Mouse (Mus musculus) forebrain, embryonic 16.5 days (tissue): ENCODE results near the gene Aff4. TPM values are rescaled to one million over a fixed set of nuclear protein-coding genes. Genes with fewer than 3 reads are reported as not detected.
A peak's percentile ranks its signal among the peaks of the same experiment; 100 is the strongest.
"Not testable (repeated sequence)": the region's sequence is repeated elsewhere in the genome, so short reads cannot be mapped to it uniquely, and the experiment has no call there.

Experiments used
- ATAC-seq: fragments of 200-750 bp; cut with Nextera tagmentation; 2 replicates; pipeline ENCODE4 v1.8.0; 2017; ENCODE audit warnings: mild to moderate bottlenecking, moderate library complexity
- H3K27ac ChIP-seq: fragments of 300-500 bp; sonication (generic); 2 replicates; pipeline ENCODE4 v1.5.1; 2014; ENCODE audit warnings: low read length, control low read depth
- H3K27me3 ChIP-seq: fragments of 300-500 bp; sonication (generic); replicated peaks from 2 replicates; pipeline ENCODE4 v1.6.1; 2014; ENCODE audit warnings: low read length; ENCODE audit not compliant: control insufficient read depth, insufficient read depth
- H3K36me3 ChIP-seq: fragments of 300-500 bp; sonication (generic); 2 replicates; pipeline ENCODE4 v1.6.1; 2014; ENCODE audit not compliant: control insufficient read depth, insufficient read depth
- H3K4me1 ChIP-seq: fragments of 300-500 bp; sonication (generic); replicated peaks from 2 replicates; pipeline ENCODE4 v1.6.1; 2014; ENCODE audit warnings: low read length; ENCODE audit not compliant: control insufficient read depth, insufficient read depth
- H3K4me2 ChIP-seq: fragments of 300-500 bp; sonication (generic); 2 replicates; pipeline ENCODE4 v1.6.1; 2014; ENCODE audit warnings: mild to moderate bottlenecking, low read length, control low read depth
- H3K4me3 ChIP-seq: fragments of 300-500 bp; sonication (generic); replicated peaks from 2 replicates; pipeline ENCODE4 v1.5.1; 2014; ENCODE audit warnings: mild to moderate bottlenecking, low read length, control low read depth
- H3K9ac ChIP-seq: fragments of 300-500 bp; sonication (generic); replicated peaks from 2 replicates; pipeline ENCODE4 v1.6.1; 2014; ENCODE audit warnings: low read depth, low read length, control low read depth
- H3K9me3 ChIP-seq: fragments of 300-500 bp; sonication (generic); 2 replicates; pipeline ENCODE4 v1.6.1; 2016; ENCODE audit warnings: low read length; ENCODE audit not compliant: control insufficient read depth
- WGBS: fragments of 180-500 bp; shearing (Covaris S2); extraction: QIAGEN DNeasy Blood & Tissue Kit; methylation state at CpG from one replicate; pipeline ENCODE4 v1.1.7; 2014; 5-methylcytosine and 5-hydroxymethylcytosine counted together
- polyA plus RNA-seq: library from polyadenylated mRNA; unstranded; fragments of >200 nt; fragmentation: Nextera tagmentation; extraction: Ambion mirVana; gene quantifications from 2 replicates; pipeline ENCODE4 v1.2.1, GENCODE M21; 2015

Aff4 gene
- polyA plus RNA-seq, 1 experiment from 2014 or later, result 62.0 TPM

DNA sequence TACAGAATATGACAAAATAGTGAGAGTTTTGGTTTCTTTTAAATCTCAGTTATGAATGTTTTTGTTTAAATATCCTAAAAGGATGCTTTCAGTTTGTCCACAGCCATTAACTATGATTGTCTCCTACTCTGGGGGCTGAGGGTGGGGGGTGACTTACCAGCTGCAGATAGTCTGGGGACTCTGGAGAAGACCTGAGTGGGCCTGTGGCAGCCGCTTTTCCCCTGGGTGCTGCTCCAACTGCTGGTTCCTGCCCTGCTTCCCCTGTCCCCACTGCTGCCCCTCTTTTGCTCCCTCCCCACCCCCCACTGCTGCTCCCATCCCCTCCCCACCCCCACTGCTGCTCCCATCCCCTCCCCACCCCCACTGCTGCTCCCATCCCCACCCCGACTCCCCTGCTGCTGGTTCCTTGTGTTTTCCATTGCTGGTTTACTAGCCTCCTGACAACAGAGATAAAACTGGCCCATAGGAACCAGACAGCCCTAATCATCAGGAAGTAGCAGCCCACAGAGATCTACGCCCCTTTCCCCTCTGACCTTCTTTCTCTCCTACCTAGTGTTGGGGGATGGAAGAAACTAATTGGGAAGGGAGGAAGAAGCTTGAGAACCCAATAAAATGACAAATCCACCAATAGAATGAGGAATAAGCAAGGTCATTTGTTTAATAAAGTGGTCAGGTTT lies 15.0 kb upstream of the Aff4 start:
- no peak for ATAC-seq
- Histone ChIP-seq H3K4me3 (no peak overlapping the region), H3K9me3 (no peaks in the 10 kb centered on the region), H3K36me3 (no peaks in the 10 kb centered on the region), H3K27me3 (no peaks in the 10 kb centered on the region), H3K9ac (no peak overlapping the region), H3K27ac (no peak overlapping the region), H3K4me2 (no peak overlapping the region), H3K4me1 (no peaks in the 10 kb centered on the region)
- WGBS, result 37% methylated on average over 3 of the region's 3 CpGs

DNA sequence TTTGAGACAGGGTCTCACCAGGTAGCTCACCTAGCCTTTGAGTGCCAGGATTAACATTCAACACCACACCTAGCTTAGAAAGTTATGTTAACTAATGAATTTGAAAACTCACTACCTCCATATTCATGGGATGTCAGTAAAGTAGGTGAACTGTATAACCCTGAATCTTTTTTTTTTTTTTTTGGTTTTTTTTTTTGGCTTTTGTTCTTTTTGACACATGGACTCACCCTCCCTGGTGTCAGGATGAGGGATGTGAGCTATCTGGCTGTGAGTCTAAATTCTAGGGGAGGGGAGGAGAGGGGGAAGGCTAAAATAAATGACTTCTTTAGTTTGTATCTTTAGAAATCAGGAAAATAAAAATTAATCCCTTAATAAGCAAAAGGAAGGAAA lies 14.5 kb upstream of the Aff4 start:
- Histone ChIP-seq H3K4me2 (no peak overlapping the region), H3K4me1 (no peaks in the 10 kb centered on the region), H3K4me3 (no peak overlapping the region), H3K27me3 (no peaks in the 10 kb centered on the region), H3K27ac (no peak overlapping the region), H3K36me3 (no peaks in the 10 kb centered on the region), H3K9me3 (no peaks in the 10 kb centered on the region), H3K9ac (no peak overlapping the region)
- no peak for ATAC-seq

DNA sequence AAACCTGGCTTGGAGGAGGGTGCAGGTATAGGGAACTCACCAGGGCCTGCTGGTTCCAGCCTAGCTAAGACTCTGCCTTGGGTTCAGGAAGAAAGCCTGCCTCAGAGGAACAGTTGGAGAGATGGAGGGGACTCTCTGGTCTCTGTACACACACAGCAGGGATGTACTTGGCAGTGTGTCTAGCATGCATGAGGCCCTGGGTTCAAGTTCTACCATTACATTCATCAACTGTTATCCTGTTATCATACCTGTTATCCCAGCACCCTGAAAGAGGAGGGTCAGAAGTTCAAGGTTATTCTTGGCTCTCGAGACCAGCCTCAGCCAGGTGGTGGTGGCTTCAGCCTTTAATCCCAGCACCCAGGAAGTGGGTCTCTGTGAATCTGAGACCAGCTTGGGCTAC lies 13.7 kb upstream of the Aff4 start:
- Histone ChIP-seq H3K4me1 (no peaks in the 10 kb centered on the region), H3K4me3 (no peak overlapping the region), H3K27ac (no peak overlapping the region), H3K4me2 (no peak overlapping the region), H3K27me3 (no peaks in the 10 kb centered on the region), H3K9ac (no peak overlapping the region), H3K36me3 (no peaks in the 10 kb centered on the region), H3K9me3 (no peaks in the 10 kb centered on the region)
- no peak for ATAC-seq
- WGBS, result 92% methylated on average over 1 of the region's 1 CpGs

DNA sequence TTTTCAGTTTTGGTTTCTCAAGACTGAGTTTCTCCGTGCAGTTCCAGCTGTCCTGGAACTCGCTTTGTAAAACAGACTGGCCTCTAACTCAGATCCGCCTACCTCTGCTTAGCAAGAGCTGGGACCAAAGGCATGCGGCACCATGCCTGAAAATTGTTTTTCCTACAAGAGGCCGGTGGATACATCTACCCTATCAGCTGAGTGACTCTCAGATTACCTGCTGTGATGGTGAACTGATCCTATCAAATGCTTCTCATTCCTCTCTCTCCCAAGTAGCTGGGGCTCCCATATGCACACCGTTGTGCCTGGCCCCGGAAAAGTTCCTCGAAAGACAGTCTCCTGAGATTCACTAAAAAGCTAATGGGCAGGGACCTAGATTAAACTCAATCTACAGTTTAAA lies 12.9 kb upstream of the Aff4 start:
- Histone ChIP-seq H3K9ac (no peak overlapping the region), H3K27ac (no peak overlapping the region), H3K4me1 (no peaks in the 10 kb centered on the region), H3K4me3 (no peak overlapping the region), H3K9me3 (no peaks in the 10 kb centered on the region), H3K36me3 (no peaks in the 10 kb centered on the region), H3K27me3 (no peaks in the 10 kb centered on the region), H3K4me2 (no peak overlapping the region)
- ATAC-seq, result no peak
- 72% methylated on average over 8 of the region's 8 CpGs for WGBS

DNA sequence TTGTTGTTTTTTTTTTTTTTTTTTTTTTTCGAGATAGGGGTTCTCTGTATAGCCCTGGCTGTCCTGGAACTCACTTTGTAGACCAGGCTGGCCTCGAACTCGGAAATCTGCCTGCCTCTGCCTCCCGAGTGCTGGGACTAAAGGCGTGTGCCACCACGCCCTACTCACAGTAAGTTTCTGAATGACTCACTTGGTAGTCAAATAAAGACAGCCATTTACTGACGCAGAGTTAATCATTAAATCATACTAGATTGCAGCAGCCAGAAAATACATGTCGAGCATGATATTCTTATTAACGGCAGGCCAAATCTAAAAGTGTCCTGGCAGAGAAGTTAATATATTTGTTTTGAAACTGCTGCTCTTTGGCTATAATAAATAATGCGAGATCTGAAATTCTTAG lies 9.6 kb upstream of the Aff4 start:
- not testable (repeated sequence) for H3K4me2 ChIP-seq, H3K27ac ChIP-seq, ATAC-seq, H3K9ac ChIP-seq, H3K4me1 ChIP-seq, H3K9me3 ChIP-seq, H3K4me3 ChIP-seq, H3K36me3 ChIP-seq, H3K27me3 ChIP-seq
- WGBS, result 92% methylated on average over 10 of the region's 10 CpGs

DNA sequence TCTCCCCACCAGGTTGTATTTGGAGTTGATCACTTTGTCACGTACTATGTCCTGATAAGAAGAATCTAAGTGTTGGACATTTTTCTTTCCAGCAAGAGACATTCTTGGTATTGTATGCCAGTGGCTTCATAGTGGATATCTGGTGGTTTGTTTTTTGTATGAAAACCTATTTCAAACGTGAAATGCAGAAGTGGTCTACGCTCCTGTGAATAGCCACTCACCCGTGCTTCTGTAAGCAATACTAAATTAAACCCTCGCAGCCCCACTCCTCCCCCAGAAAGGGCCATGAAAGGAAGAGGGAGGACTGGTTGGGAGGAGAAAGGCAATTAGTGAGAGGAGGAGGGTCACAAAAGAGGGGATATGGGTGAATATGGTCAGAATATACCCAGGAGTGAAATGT lies 7.9 kb upstream of the Aff4 start:
- Histone ChIP-seq H3K27ac (no peak overlapping the region), H3K36me3 (no peaks in the 10 kb centered on the region), H3K4me2 (no peak overlapping the region), H3K9me3 (no peaks in the 10 kb centered on the region), H3K4me1 (no peaks in the 10 kb centered on the region), H3K4me3 (no peak overlapping the region), H3K27me3 (no peaks in the 10 kb centered on the region), H3K9ac (no peak overlapping the region)
- 47% methylated on average over 5 of the region's 5 CpGs for WGBS
- ATAC-seq, result no peak

DNA sequence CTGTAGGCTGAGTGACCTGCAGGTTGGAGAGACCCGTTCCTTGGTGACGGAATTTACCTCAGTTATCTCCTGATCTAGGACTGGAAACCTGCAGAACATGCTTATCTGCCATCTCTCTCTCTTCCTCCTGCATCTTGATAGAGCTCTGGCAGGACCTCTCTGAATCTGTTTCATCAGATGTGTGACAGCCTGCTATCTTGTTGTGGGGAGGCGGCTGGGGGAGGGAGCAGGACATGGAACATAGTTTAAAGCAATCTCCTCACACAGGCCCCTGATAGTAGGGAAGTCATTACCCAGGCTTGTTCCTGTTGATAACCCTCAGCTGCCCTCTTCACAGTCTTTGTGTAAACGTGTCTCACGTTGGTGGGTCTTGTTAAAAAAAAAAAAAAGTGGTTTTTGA lies 5.3 kb upstream of the Aff4 start:
- no peak overlapping the region for H3K27ac ChIP-seq
- H3K4me2 ChIP-seq, result no peak overlapping the region
- H3K9me3 ChIP-seq, result no peaks in the 10 kb centered on the region
- no peak overlapping the region for H3K4me3 ChIP-seq
- H3K36me3 ChIP-seq, result no peaks in the 10 kb centered on the region
- ATAC-seq, result no peak
- no peaks in the 10 kb centered on the region for H3K27me3 ChIP-seq
- 46% methylated on average over 5 of the region's 5 CpGs for WGBS
- no peak overlapping the region for H3K9ac ChIP-seq
- H3K4me1 ChIP-seq, result no peaks in the 10 kb centered on the region

DNA sequence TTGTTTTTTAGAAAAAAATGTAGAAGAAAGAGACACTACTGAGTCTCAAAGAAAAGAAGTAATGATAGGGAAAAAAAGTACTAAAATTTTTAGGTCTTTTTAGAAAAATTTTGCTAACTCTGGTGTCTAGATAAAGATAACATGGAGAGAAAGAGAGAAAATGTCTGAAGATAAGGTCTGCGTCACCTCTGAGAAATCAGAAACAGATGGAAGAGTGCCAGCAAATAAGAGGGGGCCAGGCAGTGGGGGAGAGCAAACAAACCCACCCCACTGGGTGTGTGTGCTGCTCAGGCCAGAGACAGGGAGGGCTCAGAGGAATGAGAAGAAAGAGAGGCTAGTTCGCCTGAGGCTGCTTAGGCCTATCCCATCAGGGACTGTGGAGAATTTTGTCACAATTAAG lies 4.9 kb upstream of the Aff4 start:
- 67% methylated on average over 2 of the region's 2 CpGs for WGBS
- Histone ChIP-seq H3K27me3 (no peaks in the 10 kb centered on the region), H3K4me3 (no peak overlapping the region), H3K27ac (no peak overlapping the region), H3K4me1 (no peaks in the 10 kb centered on the region), H3K9ac (no peak overlapping the region), H3K4me2 (no peak overlapping the region), H3K9me3 (no peaks in the 10 kb centered on the region), H3K36me3 (no peaks in the 10 kb centered on the region)
- no peak for ATAC-seq

DNA sequence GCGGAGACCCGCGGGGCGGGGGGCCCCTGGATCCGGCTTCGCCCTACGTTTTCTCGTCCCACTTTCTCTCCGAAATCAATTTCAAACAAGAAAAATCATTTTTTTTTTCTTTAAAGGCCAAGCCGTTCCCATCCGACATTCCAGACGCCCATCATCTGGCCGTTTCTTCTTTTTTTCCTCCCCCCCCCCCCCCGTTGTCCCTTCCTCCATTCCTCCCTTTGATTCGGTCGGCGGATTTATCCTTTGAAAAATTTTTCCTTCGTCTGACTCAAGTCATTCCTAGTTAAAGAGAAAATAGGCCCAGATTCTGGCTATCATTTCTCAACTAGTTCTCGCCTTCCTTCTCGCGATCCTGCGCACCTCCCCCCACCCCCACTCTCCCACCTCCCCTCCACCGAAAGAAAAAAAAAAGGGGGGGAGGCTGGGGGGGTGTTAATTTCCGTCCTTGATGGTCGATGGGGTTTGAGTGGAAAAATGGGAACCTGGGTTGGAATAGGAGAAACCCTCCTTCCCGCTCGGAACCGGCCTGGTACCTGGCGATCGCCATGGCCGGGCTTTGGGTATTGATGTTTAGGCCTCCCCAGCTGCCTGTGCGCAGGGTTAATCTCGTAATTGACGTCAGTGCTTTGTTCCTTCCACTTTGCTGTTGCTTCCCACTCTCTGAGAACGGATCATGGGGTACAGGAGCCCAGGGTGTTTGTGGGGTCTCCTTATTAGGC lies 750 bp downstream of the Aff4 start:
- under 1% methylated on average over 35 of the region's 35 CpGs for whole genome bisulfite sequencing
- peak overlapping the region; percentile 98 for H3K27ac ChIP-seq
- peak overlapping the region; percentile 97 for H3K9ac ChIP-seq
- no peaks in the 10 kb centered on the region for H3K36me3 ChIP-seq
- ATAC-seq, result peak; percentile 11; the same call in 1 of the 2 replicates
- H3K27me3 ChIP-seq, result no peaks in the 10 kb centered on the region
- no peaks in the 10 kb centered on the region for H3K9me3 ChIP-seq
- peaks cover 7% of the 10 kb centered on the region for H3K4me1 ChIP-seq
- H3K4me3 ChIP-seq, result peak overlapping the region; percentile 94
- H3K4me2 ChIP-seq, result peak overlapping the region; percentile 72
